ENCODE assay signal across 17 mouse cellular contexts in the genomic region with DNA sequence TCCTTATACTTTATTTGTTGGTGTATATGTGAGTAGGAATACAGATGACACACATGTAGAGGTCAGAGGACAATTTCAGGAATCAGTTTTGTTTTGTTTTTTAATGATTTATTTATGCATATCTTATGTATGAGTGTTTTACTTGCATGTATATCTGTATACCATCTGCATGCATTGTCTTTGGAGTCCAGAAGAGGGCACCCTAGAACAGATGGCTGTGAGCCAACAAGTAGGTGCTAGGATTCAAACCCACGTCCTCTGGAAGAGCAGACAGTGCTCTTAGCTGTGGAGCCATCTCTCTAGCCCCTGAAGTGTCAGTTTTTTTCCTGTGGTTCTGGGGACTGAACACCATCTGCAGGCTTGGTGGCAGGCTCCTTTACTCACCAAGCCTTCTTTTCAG. TPM values are rescaled to one million over a fixed set of nuclear protein-coding genes. Genes with fewer than 3 reads are reported as not detected.
DNase-seq lines count a peak whose midpoint lies in the region; ATAC-seq and TF ChIP-seq lines count a peak whose summit lies in the region.
"Had no signal": no experiment of that assay in that cellular context is flagged by ENCODE, and none has a peak within 500 bp of the region (broad histone marks: within the 10 kb centered on the region; RNA-seq: fewer than 3 reads in every experiment).

No protein-coding gene starts in this region.

- no peaks in the 10 kb centered on the region for H3K9me3 ChIP-seq in hindbrain, postnatal 0 days (ENCODE audit: low read length)
- no peaks in the 10 kb centered on the region for H3K9me3 ChIP-seq in hindbrain, embryonic 13.5 days
- no peaks in the 10 kb centered on the region for H3K9me3 ChIP-seq in lung, embryonic 14.5 days (ENCODE audit: low read depth, low read length)
- H3K9me3 ChIP-seq in E14TG2a.4 (ENCODE audit: low read length), result no peaks in the 10 kb centered on the region
- H3K9me3 ChIP-seq: limb, embryonic 15.5 days had no signal

- no peak for DNase-seq in hindbrain, postnatal 0 days (ENCODE audit: low spot score)
- DNase-seq in lung, embryonic 14.5 days, result no peak
- DNase-seq in lung, postnatal 4 days, result no peak
- DNase-seq in brain, embryonic 14.5 days (ENCODE audit: low read depth), result no peak
- DNase-seq in cerebellum, adult 11-12 months, result no peak
- DNase-seq in right cerebral cortex, adult 18-20 months, result no peak
- DNase-seq: cerebellum, adult 18-20 months; gastrocnemius, postnatal 25 days; kidney, adult 18-20 months; spleen, adult 18-20 months had no signal

- H3K27me3 ChIP-seq in hindbrain, postnatal 0 days (ENCODE audit: insufficient read depth, low read length), result no peaks in the 10 kb centered on the region
- H3K27me3 ChIP-seq in hindbrain, embryonic 13.5 days, result no peaks in the 10 kb centered on the region
- H3K27me3 ChIP-seq in lung, embryonic 14.5 days (ENCODE audit: insufficient read depth, low read length), result no peaks in the 10 kb centered on the region
- H3K27me3 ChIP-seq in E14TG2a.4 (ENCODE audit: insufficient read depth, low read length), result no peaks in the 10 kb centered on the region
- H3K27me3 ChIP-seq: limb, embryonic 15.5 days had no signal

- no peak overlapping the region for H3K4me2 ChIP-seq in hindbrain, postnatal 0 days (ENCODE audit: low read depth, low read length)
- H3K4me2 ChIP-seq in hindbrain, embryonic 13.5 days, result no peak overlapping the region
- H3K4me2 ChIP-seq in lung, embryonic 14.5 days, result no peak overlapping the region
- H3K4me2 ChIP-seq: limb, embryonic 15.5 days had no signal

- no peak overlapping the region for H3K9ac ChIP-seq in hindbrain, postnatal 0 days (replicated peaks; ENCODE audit: low read length)
- H3K9ac ChIP-seq in hindbrain, embryonic 13.5 days, result no peak overlapping the region
- no peak overlapping the region for H3K9ac ChIP-seq in lung, embryonic 14.5 days
- H3K9ac ChIP-seq: limb, embryonic 15.5 days had no signal

- no peaks in the 10 kb centered on the region for H3K4me1 ChIP-seq in hindbrain, postnatal 0 days (ENCODE audit: insufficient read depth, low read length)
- no peaks in the 10 kb centered on the region for H3K4me1 ChIP-seq in hindbrain, embryonic 13.5 days (replicated peaks)
- no peaks in the 10 kb centered on the region for H3K4me1 ChIP-seq in lung, embryonic 14.5 days (ENCODE audit: insufficient read depth)
- H3K4me1 ChIP-seq in E14TG2a.4 (replicated peaks; ENCODE audit: low read depth, low read length), result peaks cover 74% of the 10 kb centered on the region
- H3K4me1 ChIP-seq: limb, embryonic 15.5 days had no signal

- TF ChIP-seq POLR2A in brain, embryonic 14.5 days (IDR thresholded peaks at IDR 0.05; ENCODE audit: borderline replicate concordance, extremely low read depth, insufficient read depth, insufficient read length, poor library complexity, severe bottlenecking), result no peak

- TF ChIP-seq CTCF in hindbrain, postnatal 0 days (IDR thresholded peaks at IDR 0.05; ENCODE audit: low read depth), result peak; percentile 47; the same call in 1 of the 2 replicates
- peak; percentile 48 for TF ChIP-seq CTCF in lung, embryonic 14.5 days (IDR thresholded peaks at IDR 0.05; ENCODE audit: low read depth)
- TF ChIP-seq CTCF in E14TG2a.4 (conservative IDR thresholded peaks at IDR 0.05; ENCODE audit: low read length), result peak; percentile 63
- peak; percentile 22; the same call in 1 of the 2 replicates for TF ChIP-seq CTCF in brain, embryonic 14.5 days (IDR thresholded peaks at IDR 0.05; ENCODE audit: borderline replicate concordance, extremely low read depth, insufficient read depth, insufficient read length)

- H3K4me3 ChIP-seq in hindbrain, postnatal 0 days (ENCODE audit: low read length), result no peak overlapping the region
- H3K4me3 ChIP-seq in hindbrain, embryonic 13.5 days, result no peak overlapping the region
- no peak overlapping the region for H3K4me3 ChIP-seq in lung, embryonic 14.5 days (ENCODE audit: low read depth, low read length)
- H3K4me3 ChIP-seq in E14TG2a.4 (replicated peaks; ENCODE audit: low read length), result no peak overlapping the region
- H3K4me3 ChIP-seq: erythroblast, embryonic 14.5 days; limb, embryonic 15.5 days had no signal

- no peak overlapping the region for H3K27ac ChIP-seq in hindbrain, postnatal 0 days
- no peak overlapping the region for H3K27ac ChIP-seq in hindbrain, embryonic 13.5 days
- no peak overlapping the region for H3K27ac ChIP-seq in lung, embryonic 14.5 days (ENCODE audit: low read depth)
- H3K27ac ChIP-seq: limb, embryonic 15.5 days had no signal

- peaks cover 33% of the 10 kb centered on the region for H3K36me3 ChIP-seq in hindbrain, postnatal 0 days (ENCODE audit: insufficient read depth, low read length)
- peaks cover 74% of the 10 kb centered on the region for H3K36me3 ChIP-seq in hindbrain, embryonic 13.5 days
- H3K36me3 ChIP-seq in lung, embryonic 14.5 days (ENCODE audit: insufficient read depth), result peaks cover 64% of the 10 kb centered on the region
- H3K36me3 ChIP-seq in E14TG2a.4 (ENCODE audit: insufficient read depth, low read length), result peaks cover 79% of the 10 kb centered on the region

- no peak for ATAC-seq in hindbrain, postnatal 0 days
- no peak for ATAC-seq in hindbrain, embryonic 13.5 days (ENCODE audit: low FRiP score)
- no peak for ATAC-seq in lung, embryonic 14.5 days (ENCODE audit: insufficient read depth)
- ATAC-seq: activated CD4-positive, CD25-positive, alpha-beta regulatory T cell, adult 4 months; midbrain, embryonic 16.5 days had no signal

- WGBS in hindbrain, postnatal 0 days, result 55% methylated on average over 1 of the region's 1 CpGs
- WGBS in hindbrain, embryonic 13.5 days, result 75% methylated on average over 1 of the region's 1 CpGs
- WGBS in lung, embryonic 14.5 days, result 73% methylated on average over 1 of the region's 1 CpGs

RNA-seq across cellular contexts. Expression of a gene that starts 9.7 kb away (rescaled TPM):
- total RNA-seq in hindbrain, postnatal 0 days (2014; rRNA removed), result 21.2 and 22.5 TPM in 2 replicates
- polyA plus RNA-seq in hindbrain, postnatal 0 days (2015; fragmentation: Nextera tagmentation; extraction: Ambion mirVana), result 35.1 and 39.5 TPM in 2 replicates
- polyA plus RNA-seq in hindbrain, embryonic 13.5 days (2015; fragmentation: Nextera tagmentation; extraction: Ambion mirVana), result 38.4 and 39.0 TPM in 2 replicates
- 46.0 and 48.1 TPM in 2 replicates for polyA plus RNA-seq in lung, embryonic 14.5 days (2014; fragmentation: Nextera tagmentation; extraction: Ambion mirVana)
- polyA plus RNA-seq in brain, embryonic 14.5 days (2012; rRNA removed), result 25.4 and 26.1 TPM in 2 replicates

RNA-seq across cellular contexts. Expression of a gene that starts 26.7 kb away (rescaled TPM):
- total RNA-seq in hindbrain, postnatal 0 days (2014; rRNA removed), result 1.8 and 1.9 TPM in 2 replicates
- polyA plus RNA-seq in hindbrain, postnatal 0 days (2015; fragmentation: Nextera tagmentation; extraction: Ambion mirVana), result 0.61 and 1.0 TPM in 2 replicates
- 0.16 and 0.25 TPM in 2 replicates for polyA plus RNA-seq in hindbrain, embryonic 13.5 days (2015; fragmentation: Nextera tagmentation; extraction: Ambion mirVana)
- 0.08 and 0.09 TPM in 2 replicates for polyA plus RNA-seq in lung, embryonic 14.5 days (2014; fragmentation: Nextera tagmentation; extraction: Ambion mirVana)
- 0.26 and 0.41 TPM in 2 replicates for polyA plus RNA-seq in brain, embryonic 14.5 days (2012; rRNA removed)
- polyA plus RNA-seq: erythroblast, embryonic 14.5 days; hindbrain, embryonic 11.5 days had no signal

RNA-seq across cellular contexts. Expression of a gene that starts 37.1 kb away (rescaled TPM):
- 49.5 and 59.0 TPM in 2 replicates for total RNA-seq in hindbrain, postnatal 0 days (2014; rRNA removed)
- 5.5 and 5.9 TPM in 2 replicates for polyA plus RNA-seq in hindbrain, postnatal 0 days (2015; fragmentation: Nextera tagmentation; extraction: Ambion mirVana)
- polyA plus RNA-seq in hindbrain, embryonic 13.5 days (2015; fragmentation: Nextera tagmentation; extraction: Ambion mirVana), result 8.4 and 9.2 TPM in 2 replicates
- polyA plus RNA-seq in lung, embryonic 14.5 days (2014; fragmentation: Nextera tagmentation; extraction: Ambion mirVana), result 1.9 and 2.7 TPM in 2 replicates
- 31.2 and 37.1 TPM in 2 replicates for polyA plus RNA-seq in brain, embryonic 14.5 days (2012; rRNA removed)

RNA-seq across cellular contexts. Expression of a gene that starts 44.8 kb away (rescaled TPM):
- total RNA-seq in hindbrain, postnatal 0 days (2014; rRNA removed), result 35.0 and 69.2 TPM in 2 replicates
- polyA plus RNA-seq in hindbrain, postnatal 0 days (2015; fragmentation: Nextera tagmentation; extraction: Ambion mirVana), result 99.8 and 102 TPM in 2 replicates
- 154 and 156 TPM in 2 replicates for polyA plus RNA-seq in hindbrain, embryonic 13.5 days (2015; fragmentation: Nextera tagmentation; extraction: Ambion mirVana)
- polyA plus RNA-seq in lung, embryonic 14.5 days (2014; fragmentation: Nextera tagmentation; extraction: Ambion mirVana), result 70.7 and 76.2 TPM in 2 replicates
- polyA plus RNA-seq in brain, embryonic 14.5 days (2012; rRNA removed), result 96.2 and 124 TPM in 2 replicates
